Mouse (Mus musculus) right cerebral cortex, postnatal 36 days (tissue): ENCODE results near the gene Tmem11.

Experiments
- DNase-seq, 2 experiments: peaks; one replicate each; pipeline ENCODE4 v3.0.0; 2022; ENCODE audit warnings: low spot score in 2 of 2, mixed read lengths in 1 of 2

Tmem11 gene

GRCm38 (mm10) chr11:60827241-60827945, 51.7 kb downstream of the Tmem11 start:
- DNase-seq: no peak

GRCm38 (mm10) chr11:60826700-60827099, 52.4 kb downstream of the Tmem11 start:
- DNase-seq: no peak

DNA sequence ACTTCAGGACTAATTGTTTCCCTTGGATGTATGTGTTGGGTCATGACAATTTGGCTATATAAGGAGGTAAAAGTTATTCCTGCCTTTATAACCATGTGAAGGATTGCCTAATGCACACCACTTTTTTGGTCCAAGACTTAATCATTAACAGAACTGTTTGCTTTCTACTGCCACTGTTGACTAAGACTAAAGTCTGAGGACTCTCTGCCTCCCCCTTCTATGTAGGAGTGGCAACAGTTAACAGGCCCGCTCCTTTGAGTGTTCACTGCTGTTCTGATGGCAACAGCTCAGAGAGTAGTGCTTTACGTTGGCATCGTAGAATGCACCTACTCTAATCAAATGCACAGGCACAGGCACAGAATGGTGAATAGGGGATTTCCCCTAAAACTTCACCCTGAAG, 53.9 kb downstream of the Tmem11 start:
- no peak for DNase-seq

GRCm38 (mm10) chr11:60823771-60824170, 55.3 kb downstream of the Tmem11 start:
- no peak for DNase-seq

DNA sequence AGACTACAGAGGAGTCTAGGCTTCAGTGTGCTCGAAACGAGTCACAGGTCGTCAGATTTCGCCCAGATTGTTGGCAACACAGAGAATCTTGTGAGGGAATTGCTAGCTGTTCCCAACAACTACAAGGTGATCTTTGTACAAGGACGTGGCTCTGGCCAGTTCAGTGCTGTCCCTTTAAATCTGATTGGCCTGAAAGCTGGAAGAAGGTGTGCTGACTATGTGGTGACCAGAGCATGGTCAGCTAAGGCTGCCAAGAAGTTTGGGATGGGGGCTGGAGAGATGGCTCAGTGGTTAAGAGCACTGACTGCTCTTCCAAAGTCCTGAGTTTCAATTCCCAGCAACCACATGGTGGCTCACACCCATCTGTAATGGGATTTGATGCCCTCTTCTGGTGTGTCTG, 62.7 kb downstream of the Tmem11 start:
- no peak for DNase-seq
